Mouse (Mus musculus) embryonic facial prominence, embryonic 14.5 days (tissue): ENCODE results near the gene Ccdc125. TPM values are rescaled to one million over a fixed set of nuclear protein-coding genes. Genes with fewer than 3 reads are reported as not detected.

Source experiments
- ATAC-seq: fragments of 200-750 bp; cut with Nextera tagmentation; 2 replicates; pipeline ENCODE4 v1.8.0; 2017; ENCODE audit warnings: low read depth, moderate number of reproducible peaks, moderate TSS enrichment
- DNase-seq: peaks from one replicate; pipeline ENCODE4 v3.0.0-alpha.2; 2015; ENCODE audit warnings: low spot score
- H3K27ac ChIP-seq: fragments of 300-500 bp; sonication (generic); replicated peaks from 2 replicates; pipeline ENCODE4 v1.5.1; 2014; ENCODE audit warnings: low read depth, mild to moderate bottlenecking, low read length, moderate library complexity
- H3K27me3 ChIP-seq: fragments of 300-500 bp; sonication (generic); replicated peaks from 2 replicates; pipeline ENCODE4 v1.6.1; 2014; ENCODE audit warnings: low read length; ENCODE audit not compliant: control insufficient read depth, insufficient read depth
- H3K36me3 ChIP-seq: fragments of 300-500 bp; sonication (generic); 2 replicates; pipeline ENCODE4 v1.6.1; 2014; ENCODE audit warnings: low read length, mixed read lengths; ENCODE audit not compliant: control insufficient read depth, insufficient read depth
- H3K4me1 ChIP-seq: fragments of 300-500 bp; sonication (generic); 2 replicates; pipeline ENCODE4 v1.6.1; 2014; ENCODE audit warnings: antibody characterized with exemption, low read length; ENCODE audit not compliant: control insufficient read depth, insufficient read depth
- H3K4me2 ChIP-seq: fragments of 300-500 bp; sonication (generic); 2 replicates; pipeline ENCODE4 v1.6.1; 2014; ENCODE audit warnings: low read depth, mild to moderate bottlenecking, low read length, moderate library complexity, mixed read lengths
- H3K4me3 ChIP-seq: fragments of 300-500 bp; sonication (generic); 2 replicates; pipeline ENCODE4 v1.5.1; 2014; ENCODE audit warnings: low read depth, mild to moderate bottlenecking, low read length
- H3K9ac ChIP-seq: fragments of 300-500 bp; sonication (generic); 2 replicates; pipeline ENCODE4 v1.6.1; 2014; ENCODE audit warnings: low read depth, mild to moderate bottlenecking, low read length, moderate library complexity, mixed read lengths
- H3K9me3 ChIP-seq: fragments of 300-500 bp; sonication (generic); 2 replicates; pipeline ENCODE4 v1.6.1; 2016; ENCODE audit warnings: low read length; ENCODE audit not compliant: control insufficient read depth
- WGBS: fragments of 180-500 bp; shearing (Covaris S2); extraction: QIAGEN DNeasy Blood & Tissue Kit; methylation state at CpG from one replicate; pipeline ENCODE4 v1.1.7; 2014; 5-methylcytosine and 5-hydroxymethylcytosine counted together
- polyA plus RNA-seq: library from polyadenylated mRNA; unstranded; fragments of >200 nt; fragmentation: Nextera tagmentation; extraction: Ambion mirVana; gene quantifications from 2 replicates; pipeline ENCODE4 v1.2.1, GENCODE M21; 2014

The Ccdc125 gene
- polyA plus RNA-seq, 1 experiment from 2014 or later, result 2.6 TPM

DNA sequence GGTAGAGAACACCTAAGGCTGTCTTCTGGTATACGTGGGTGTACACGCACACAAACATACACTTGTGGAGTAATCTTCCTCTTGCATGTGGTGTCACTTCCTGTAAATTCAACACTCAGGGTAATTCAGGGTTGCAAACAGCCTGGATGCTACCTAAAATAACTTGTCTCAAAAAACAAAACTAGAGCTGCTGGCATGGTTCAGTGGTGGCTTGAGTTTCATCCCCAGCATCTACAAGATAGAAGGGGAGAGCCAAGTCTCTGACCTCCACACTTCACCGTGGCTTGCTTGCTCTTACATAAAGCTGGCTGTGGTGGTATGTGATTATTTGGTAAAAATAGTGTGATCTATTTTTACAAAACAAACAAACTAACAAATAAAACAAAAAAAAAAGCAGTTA lies 28.0 kb downstream of the Ccdc125 start:
- Histone ChIP-seq H3K36me3 (peaks cover 67% of the 10 kb centered on the region), H3K4me1 (no peaks in the 10 kb centered on the region), H3K9me3 (no peaks in the 10 kb centered on the region), H3K4me3 (no peak overlapping the region), H3K27me3 (no peaks in the 10 kb centered on the region), H3K9ac (no peak overlapping the region), H3K27ac (no peak overlapping the region), H3K4me2 (no peak overlapping the region)
- no peak for ATAC-seq
- DNase-seq, result no peak
- WGBS, result 92% methylated on average over 3 of the region's 3 CpGs

DNA sequence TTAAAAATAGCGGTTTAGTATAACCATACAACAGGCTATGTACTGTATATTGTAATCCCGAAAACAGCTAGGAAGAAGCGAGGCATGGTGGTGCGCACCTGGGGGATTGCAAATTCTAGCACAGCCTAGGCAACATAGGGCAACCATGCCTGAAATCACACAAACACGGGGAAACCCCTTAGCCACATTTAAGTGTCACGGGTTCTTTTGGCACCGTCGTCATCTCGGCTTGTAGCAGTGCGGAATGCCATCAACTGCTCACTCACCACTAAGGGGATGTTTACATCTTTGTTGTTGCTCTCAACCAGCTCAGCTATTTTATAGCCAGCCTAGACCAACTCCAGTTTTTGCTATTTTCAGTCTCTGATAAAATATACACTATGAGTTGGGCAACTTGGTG lies 29.3 kb downstream of the Ccdc125 start:
- Histone ChIP-seq H3K4me3 (no peak overlapping the region), H3K4me1 (no peaks in the 10 kb centered on the region), H3K9me3 (no peaks in the 10 kb centered on the region), H3K9ac (no peak overlapping the region), H3K27ac (no peak overlapping the region), H3K36me3 (peaks cover 79% of the 10 kb centered on the region), H3K4me2 (no peak overlapping the region), H3K27me3 (no peaks in the 10 kb centered on the region)
- no peak for ATAC-seq
- DNase-seq, result no peak
- WGBS, result 96% methylated on average over 10 of the region's 10 CpGs

- Histone ChIP-seq H3K4me2 (no peak overlapping the region), H3K9ac (no peak overlapping the region), H3K4me3 (no peak overlapping the region), H3K36me3 (peaks cover 94% of the 10 kb centered on the region), H3K27ac (no peak overlapping the region), H3K27me3 (no peaks in the 10 kb centered on the region), H3K4me1 (no peaks in the 10 kb centered on the region), H3K9me3 (no peaks in the 10 kb centered on the region)
- ATAC-seq, result no peak
- WGBS, result 96% methylated on average over 2 of the region's 2 CpGs
- DNase-seq, result no peak
These were observed 34.0 kb downstream of the Ccdc125 start for GRCm38 (mm10) chr13:100703468-100703867.

- H3K4me2 ChIP-seq, result no peak overlapping the region
- no peak overlapping the region for H3K27ac ChIP-seq
- ATAC-seq (no peak), DNase-seq (no peak)
- H3K9me3 ChIP-seq, result no peaks in the 10 kb centered on the region
- H3K4me3 ChIP-seq, result no peak overlapping the region
- no peaks in the 10 kb centered on the region for H3K4me1 ChIP-seq
- H3K27me3 ChIP-seq, result no peaks in the 10 kb centered on the region
- H3K9ac ChIP-seq, result no peak overlapping the region
- H3K36me3 ChIP-seq, result peaks cover 94% of the 10 kb centered on the region
- 93% methylated on average over 7 of the region's 7 CpGs for WGBS
These were observed 36.7 kb downstream of the Ccdc125 start for GRCm38 (mm10) chr13:100706206-100706605.

- DNase-seq (no peak), ATAC-seq (no peak)
- no peak overlapping the region for H3K4me3 ChIP-seq
- no peak overlapping the region for H3K27ac ChIP-seq
- 94% methylated on average over 6 of the region's 6 CpGs for WGBS
- H3K9me3 ChIP-seq, result no peaks in the 10 kb centered on the region
- H3K27me3 ChIP-seq, result no peaks in the 10 kb centered on the region
- H3K36me3 ChIP-seq, result peaks cover 80% of the 10 kb centered on the region
- no peak overlapping the region for H3K9ac ChIP-seq
- no peaks in the 10 kb centered on the region for H3K4me1 ChIP-seq
- H3K4me2 ChIP-seq, result no peak overlapping the region
These were observed 46.0 kb downstream of the Ccdc125 start for GRCm38 (mm10) chr13:100715467-100715866.

DNA sequence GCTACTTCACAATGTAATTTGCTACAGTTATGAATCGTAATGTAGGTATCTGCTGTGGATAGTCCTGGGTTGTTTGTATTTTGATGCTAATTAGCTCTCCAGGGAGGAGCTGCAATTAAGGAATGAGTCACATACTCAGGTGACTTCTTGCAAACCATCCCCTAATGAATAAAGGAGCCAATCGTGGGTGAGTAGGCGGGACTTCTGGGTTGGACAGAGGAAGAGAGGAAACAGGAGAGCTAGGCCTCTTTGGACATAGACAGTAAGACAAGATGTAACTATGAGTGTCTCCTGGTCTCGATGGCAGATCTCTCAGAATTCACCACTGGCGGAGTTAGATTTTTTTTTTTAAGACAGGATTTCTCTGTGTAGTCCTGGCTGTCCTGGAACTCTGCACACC lies 52.1 kb downstream of the Ccdc125 start:
- Histone ChIP-seq H3K9me3 (no peaks in the 10 kb centered on the region), H3K27ac (no peak overlapping the region), H3K4me2 (no peak overlapping the region), H3K4me1 (no peaks in the 10 kb centered on the region), H3K4me3 (no peak overlapping the region), H3K9ac (no peak overlapping the region), H3K36me3 (peaks cover 64% of the 10 kb centered on the region), H3K27me3 (no peaks in the 10 kb centered on the region)
- WGBS, result 92% methylated on average over 5 of the region's 5 CpGs
- ATAC-seq, result peak; percentile 55; the same call in 1 of the 2 replicates
- no peak for DNase-seq

- H3K27me3 ChIP-seq, result no peaks in the 10 kb centered on the region
- peaks cover 3% of the 10 kb centered on the region for H3K4me1 ChIP-seq
- no peak overlapping the region for H3K9ac ChIP-seq
- no peak for DNase-seq
- ATAC-seq, result no peak
- peaks cover 58% of the 10 kb centered on the region for H3K36me3 ChIP-seq
- 78% methylated on average over 7 of the region's 7 CpGs for WGBS
- H3K4me3 ChIP-seq, result no peak overlapping the region
- no peak overlapping the region for H3K4me2 ChIP-seq
- no peak overlapping the region for H3K27ac ChIP-seq
- H3K9me3 ChIP-seq, result no peaks in the 10 kb centered on the region
These were observed 54.7 kb downstream of the Ccdc125 start for GRCm38 (mm10) chr13:100724051-100724754.

DNA sequence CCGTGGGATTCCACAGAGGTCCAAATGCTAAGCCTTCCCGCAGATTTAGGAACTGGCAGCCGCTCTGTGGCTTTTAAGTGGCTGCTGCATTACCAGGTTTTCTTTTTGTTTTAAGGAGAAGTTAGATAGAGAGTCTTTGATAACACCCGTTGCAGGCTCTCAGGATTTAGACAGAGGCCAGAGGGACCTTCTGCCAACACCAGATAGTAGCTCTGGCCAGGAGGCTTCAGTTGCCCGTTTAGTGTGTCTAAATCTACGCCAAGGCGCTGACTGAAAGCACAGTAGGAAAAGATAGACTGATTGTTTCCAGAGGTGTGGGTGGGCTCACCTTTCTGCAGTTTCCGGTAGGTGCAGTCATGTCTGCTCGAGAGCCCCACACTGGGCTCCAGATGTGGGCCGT lies 55.7 kb downstream of the Ccdc125 start:
- 87% methylated on average over 10 of the region's 10 CpGs for whole genome bisulfite sequencing
- Histone ChIP-seq H3K4me2 (no peak overlapping the region), H3K4me3 (no peak overlapping the region), H3K27ac (no peak overlapping the region), H3K9me3 (no peaks in the 10 kb centered on the region), H3K9ac (no peak overlapping the region), H3K36me3 (peaks cover 48% of the 10 kb centered on the region), H3K27me3 (no peaks in the 10 kb centered on the region), H3K4me1 (peaks cover 7% of the 10 kb centered on the region)
- no peak for ATAC-seq
- DNase-seq, result no peak

DNA sequence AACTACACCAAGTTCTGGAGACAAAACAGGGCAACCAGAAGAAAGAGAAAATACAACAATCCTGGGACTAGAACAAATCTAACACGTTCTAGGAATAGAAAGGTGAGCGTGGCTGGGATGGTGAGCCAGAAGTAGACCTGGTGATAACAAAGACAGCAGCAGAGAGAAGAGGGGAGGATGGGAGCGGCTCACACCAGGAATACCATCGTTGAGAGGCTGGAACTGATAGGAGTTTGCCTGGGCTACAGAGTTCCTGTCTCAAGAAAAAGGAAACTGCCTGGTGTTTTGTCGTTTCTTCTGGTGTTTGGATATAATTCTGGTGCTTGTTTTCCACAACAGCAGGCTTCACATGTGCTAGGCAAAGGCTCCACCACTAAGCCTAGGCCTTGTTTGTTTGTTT lies 58.6 kb downstream of the Ccdc125 start:
- no peaks in the 10 kb centered on the region for H3K9me3 ChIP-seq
- 90% methylated on average over 5 of the region's 5 CpGs for WGBS
- ATAC-seq, result no peak
- no peaks in the 10 kb centered on the region for H3K27me3 ChIP-seq
- no peak overlapping the region for H3K4me2 ChIP-seq
- DNase-seq, result no peak
- peaks cover 24% of the 10 kb centered on the region for H3K36me3 ChIP-seq
- no peak overlapping the region for H3K4me3 ChIP-seq
- H3K27ac ChIP-seq, result no peak overlapping the region
- H3K4me1 ChIP-seq, result peaks cover 7% of the 10 kb centered on the region
- H3K9ac ChIP-seq, result no peak overlapping the region
